Mouse (Mus musculus): Measurements from ENCODE around the gene Kif14.

GRCm38 (mm10) chr1:136470471-136470870 lies 4.3 kb downstream of the Kif14 start:
- no peak for TF ChIP-seq POLR2A (IDR thresholded peaks at IDR 0.05; ENCODE audit: control insufficient read depth, low read depth, low read length)
- TF ChIP-seq CTCF (IDR thresholded peaks at IDR 0.05; ENCODE audit: control insufficient read depth, insufficient read depth, insufficient replicate concordance, low read depth, low read length), result no peak

Measured in testis, adult 2 months (tissue).